Mouse (Mus musculus): ENCODE measurements around the gene Qprt.

The Qprt gene

GRCm38 (mm10) chr7:127133125-127133524 lies 11.1 kb upstream of the Qprt start:
- no peak for DNase-seq (ENCODE audit: low spot score)

GRCm38 (mm10) chr7:127129638-127130037 lies 7.6 kb upstream of the Qprt start:
- DNase-seq (ENCODE audit: low spot score) = no peak

GRCm38 (mm10) chr7:127121061-127121910 lies 740 bp downstream of the Qprt start:
- DNase-seq (ENCODE audit: low spot score) = peak; percentile 87

GRCm38 (mm10) chr7:127118671-127119445 lies 3.2 kb downstream of the Qprt start:
- DNase-seq (ENCODE audit: low spot score) = peak; percentile 60

- peak; percentile 55 for DNase-seq (ENCODE audit: low spot score)
Observed at GRCm38 (mm10) chr7:127117948-127118347, 4.1 kb downstream of the Qprt start.

DNA sequence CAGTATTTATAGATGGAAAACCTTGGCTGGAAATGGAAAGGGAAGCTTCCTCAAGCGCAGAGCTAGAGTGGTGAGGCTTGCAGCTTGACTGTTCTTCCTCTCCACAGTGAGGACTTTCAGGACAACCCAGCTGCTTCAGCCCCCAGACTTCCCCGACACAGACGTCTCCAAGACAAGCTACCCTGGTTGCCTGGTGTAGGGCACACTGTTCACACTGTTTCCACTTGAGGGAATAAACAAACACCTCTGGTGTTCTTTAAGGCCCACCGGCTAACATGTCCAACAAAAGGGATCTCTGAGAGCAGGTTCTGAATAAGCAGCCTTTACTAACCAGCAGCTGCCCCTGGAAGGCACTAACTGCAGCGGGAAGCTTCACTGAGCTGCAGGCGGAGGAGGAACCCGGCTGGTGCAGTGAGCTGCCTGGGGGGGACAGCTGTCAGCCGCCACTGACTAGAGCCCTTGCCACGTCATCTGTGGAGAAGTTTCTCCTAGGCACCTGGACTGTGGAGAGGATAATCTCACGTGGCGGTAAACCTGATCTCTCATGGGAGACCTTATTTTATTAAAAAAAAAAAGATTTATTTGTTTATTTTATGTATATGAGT lies 5.6 kb downstream of the Qprt start:
- no peak for DNase-seq (ENCODE audit: low spot score)

DNA sequence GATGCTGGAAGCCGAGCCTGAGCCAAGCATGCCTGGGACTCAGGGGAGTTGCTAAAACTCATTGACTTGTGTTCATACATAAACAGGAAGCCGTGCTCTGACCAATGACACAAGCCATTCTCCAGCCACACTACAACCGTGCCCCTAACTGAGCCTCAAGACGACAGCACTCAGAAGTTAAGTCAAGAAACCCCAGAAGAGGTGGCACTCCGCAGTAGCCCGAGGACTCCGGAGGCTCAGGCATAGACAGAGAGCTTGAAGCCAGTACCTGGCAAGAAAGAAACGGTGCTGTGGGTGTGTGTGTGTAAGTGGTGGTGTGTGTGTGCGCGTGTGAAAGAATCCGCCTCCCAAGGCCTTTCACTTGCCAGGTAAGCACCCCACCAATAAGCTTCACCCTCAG lies 7.1 kb downstream of the Qprt start:
- no peak for DNase-seq (ENCODE audit: low spot score)

GRCm38 (mm10) chr7:127113614-127114259 lies 8.3 kb downstream of the Qprt start:
- DNase-seq (ENCODE audit: low spot score) = peak; percentile 68

DNA sequence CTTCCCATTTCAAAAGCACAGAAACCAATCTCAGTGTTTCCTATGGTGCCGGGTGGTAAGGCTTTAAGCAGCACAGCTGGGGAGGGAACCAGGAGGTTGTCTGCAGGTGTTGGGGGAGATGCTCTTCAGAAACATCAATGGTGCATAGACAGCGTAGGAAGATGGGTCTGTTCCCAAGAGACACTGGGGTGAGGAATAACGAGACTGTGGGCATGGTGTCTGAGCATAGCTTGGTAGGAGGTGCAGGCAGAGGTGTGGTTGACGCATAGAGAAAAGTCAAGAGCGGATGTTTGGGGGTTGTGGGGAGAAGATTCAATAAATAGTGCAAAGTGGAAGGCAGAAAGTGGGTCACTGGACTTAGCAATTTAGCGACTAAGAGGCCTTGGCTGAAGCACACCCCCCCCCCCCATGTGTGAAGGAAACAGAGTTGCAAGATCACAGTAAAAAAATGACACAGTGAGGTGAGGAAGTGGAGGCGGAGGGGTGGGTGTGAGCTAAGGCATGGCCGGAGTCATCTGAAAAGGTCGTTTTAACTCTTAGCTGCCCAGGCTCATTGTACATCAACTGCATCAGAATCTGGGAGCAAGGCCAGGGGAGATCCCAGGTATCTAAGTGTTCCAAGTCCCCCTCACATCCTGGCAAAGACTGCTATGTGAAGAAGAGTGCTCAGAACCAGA lies 9.0 kb downstream of the Qprt start:
- DNase-seq (ENCODE audit: low spot score) = no peak

DNA sequence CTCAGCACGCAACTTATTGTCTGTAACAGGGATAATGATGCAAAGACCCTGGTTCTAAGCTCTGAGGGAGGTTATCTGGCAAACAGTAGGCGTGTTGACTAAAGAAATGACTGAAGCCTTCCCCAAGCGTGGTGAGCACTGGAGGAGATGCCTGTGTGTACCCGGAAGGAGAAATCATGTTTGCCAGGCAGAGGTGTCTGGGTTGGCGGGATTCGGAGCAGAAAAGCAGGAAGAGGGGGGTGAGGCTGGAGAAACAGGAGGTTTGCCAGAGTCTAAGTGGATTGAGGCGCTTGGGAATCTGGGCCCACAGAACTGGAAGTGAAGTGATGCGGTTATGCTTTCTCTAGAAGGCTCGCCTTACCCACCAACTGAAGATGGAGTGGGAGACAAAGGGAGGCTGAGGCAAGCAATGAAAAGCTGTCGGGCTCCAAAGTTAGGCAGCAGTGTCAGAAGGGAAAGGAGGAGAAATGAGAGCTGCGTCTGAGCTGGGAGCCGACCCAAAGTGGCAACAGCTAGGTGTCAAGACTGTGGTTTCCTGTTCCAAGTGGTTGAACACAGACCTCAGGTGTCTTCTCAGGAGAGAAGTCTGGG lies 9.7 kb downstream of the Qprt start:
- no peak for DNase-seq (ENCODE audit: low spot score)

- no peak for DNase-seq (ENCODE audit: low spot score)
Observed at GRCm38 (mm10) chr7:127111461-127111860, 10.6 kb downstream of the Qprt start.

DNA sequence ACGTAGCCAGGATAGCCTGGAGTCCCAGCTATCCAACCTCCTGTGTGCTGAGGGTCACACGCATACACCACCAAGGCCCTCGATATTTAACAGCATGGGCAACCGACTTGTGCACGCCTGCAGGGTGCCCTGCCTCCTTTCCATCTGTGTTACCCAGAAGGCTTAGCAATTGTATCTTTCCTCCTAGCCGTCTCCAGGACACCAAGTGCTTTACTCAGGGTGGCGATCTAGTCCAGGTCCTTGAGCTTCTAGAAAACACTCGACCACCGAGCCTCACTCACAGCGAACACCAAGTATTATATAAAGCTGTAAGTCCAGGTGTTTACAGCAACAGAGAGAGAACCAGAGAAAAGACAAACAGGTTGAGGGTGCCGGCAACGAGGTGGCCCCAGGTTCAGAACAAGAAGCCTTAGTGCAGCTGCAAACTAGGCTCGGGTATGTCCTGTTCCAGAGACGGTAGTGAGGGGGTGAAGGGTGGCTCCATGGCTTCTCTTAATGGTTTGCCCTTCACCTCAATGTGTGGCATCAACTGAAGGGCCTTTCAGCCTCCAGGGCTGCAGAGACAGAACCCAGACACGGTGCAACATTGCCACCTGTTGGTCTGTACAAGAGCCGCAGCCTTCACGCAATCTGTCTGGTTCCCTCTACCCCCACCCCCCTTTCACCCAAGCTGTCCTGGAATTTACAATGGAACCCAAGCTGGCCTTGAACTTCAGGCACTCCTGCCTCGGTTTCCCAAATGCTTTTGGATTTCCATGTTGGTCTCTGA lies 11.6 kb downstream of the Qprt start:
- no peak for DNase-seq (ENCODE audit: low spot score)

DNA sequence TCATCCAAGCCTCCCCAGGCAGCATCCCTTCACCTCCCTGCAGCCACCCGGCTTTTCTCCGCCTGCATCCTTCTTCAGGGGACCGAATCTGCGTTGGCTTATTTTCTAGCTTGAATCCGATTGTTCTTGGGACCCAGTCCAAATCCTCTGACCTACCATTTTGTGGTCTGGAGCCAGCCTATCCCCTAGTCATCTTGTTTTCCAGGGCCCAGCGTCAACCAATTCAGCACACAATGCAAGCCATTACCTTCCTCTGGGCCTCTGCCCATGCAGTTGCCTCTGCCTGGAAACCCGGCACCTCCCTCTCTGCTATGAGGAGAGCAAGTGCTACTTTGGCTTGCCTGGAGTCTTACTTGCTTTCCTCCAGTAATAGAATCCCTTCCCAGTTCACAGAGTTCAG lies 16.5 kb downstream of the Qprt start:
- no peak for DNase-seq (ENCODE audit: low spot score)

GRCm38 (mm10) chr7:127104560-127105332 lies 17.3 kb downstream of the Qprt start:
- DNase-seq (ENCODE audit: low spot score) = peak; percentile 87

- no peak for DNase-seq (ENCODE audit: low spot score)
Observed at GRCm38 (mm10) chr7:127103960-127104359, 18.1 kb downstream of the Qprt start.

DNA sequence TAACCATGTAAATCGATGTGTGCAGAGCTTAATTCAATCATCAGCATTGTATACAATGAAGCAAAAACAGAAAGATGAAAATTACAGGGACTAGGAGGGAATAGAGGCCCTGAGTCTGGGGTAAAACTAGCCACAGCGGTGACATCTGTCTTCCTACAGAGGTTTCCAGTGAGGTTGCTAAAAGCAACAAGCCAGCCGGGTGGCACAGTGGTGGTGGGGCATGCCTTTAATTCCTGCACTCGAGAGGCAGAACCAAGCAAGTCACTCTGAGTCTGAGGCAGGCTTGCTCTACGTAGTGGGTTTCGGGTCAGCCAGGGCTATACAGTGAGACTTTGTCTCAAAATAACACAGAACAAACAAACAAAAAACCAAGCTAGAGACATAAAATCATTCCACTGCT lies 19.9 kb downstream of the Qprt start:
- DNase-seq (ENCODE audit: low spot score) = no peak

DNA sequence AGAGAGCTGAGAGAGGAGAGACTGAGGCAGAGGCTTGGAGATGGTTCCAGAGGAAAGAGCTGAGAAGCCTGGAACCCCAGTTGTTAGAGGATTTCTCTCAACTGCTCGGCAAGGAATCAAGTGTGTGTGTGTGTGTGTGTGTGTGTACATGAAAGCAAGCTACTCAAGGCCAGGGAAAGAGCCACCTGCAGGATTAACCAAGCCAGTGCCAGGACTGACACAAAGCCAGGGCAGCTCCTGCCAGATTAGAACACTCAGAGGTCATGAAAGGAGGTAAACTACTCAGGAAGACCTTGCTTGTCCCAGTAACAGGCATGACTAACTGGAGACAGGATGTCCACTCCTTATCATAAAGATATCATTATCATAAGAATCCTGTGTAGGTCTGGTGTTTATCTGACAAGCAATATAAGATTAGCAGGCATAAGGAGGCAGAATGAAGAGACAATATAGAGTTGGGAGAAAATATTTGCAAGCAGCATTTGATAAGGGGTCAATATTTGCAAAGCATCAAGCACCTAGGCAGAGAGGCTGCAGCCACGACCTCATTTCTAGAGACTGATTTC lies 20.5 kb downstream of the Qprt start:
- DNase-seq (ENCODE audit: low spot score) = no peak

DNA sequence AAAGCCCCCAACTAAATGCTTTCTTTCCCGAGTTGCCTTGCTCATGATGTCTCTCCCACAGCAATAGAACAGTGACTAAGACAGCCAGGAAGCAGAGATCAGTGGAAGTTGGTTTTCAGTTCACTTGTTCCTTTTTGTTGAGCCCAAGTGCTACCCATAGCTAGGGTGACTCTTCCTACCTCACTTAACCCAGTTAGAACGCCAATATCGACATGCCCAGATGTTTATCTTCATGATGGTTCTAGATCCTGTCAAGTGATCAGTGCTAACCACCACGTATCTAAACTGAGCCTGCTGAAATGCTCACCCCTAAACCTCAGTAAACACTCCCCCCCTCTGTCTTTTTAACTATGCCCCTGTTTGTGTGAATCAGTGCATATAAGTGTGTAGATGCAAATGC lies 22.5 kb downstream of the Qprt start:
- no peak for DNase-seq (ENCODE audit: low spot score)

DNA sequence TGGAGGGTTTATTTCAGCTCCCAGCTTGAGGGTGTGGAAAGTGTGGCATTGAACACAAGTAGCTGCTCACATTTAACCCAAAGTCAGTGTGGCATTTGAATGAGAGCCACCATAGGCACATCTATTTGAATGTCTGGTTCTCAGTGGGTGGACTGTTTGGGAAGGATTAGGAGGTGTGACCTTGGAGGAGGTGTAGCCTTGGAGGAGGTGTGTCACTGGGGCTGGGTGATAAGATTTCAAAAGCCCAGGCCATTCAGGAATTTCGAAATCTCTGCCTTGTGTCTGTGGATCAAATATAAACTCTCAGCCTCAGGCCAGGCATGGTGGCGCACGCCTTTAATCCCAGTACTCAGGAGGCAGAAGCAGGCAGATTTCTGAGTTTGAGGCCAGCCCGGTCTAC lies 23.1 kb downstream of the Qprt start:
- DNase-seq (ENCODE audit: low spot score) = no peak

GRCm38 (mm10) chr7:127098521-127098920 lies 23.5 kb downstream of the Qprt start:
- DNase-seq (ENCODE audit: low spot score) = no peak
